Mouse (Mus musculus): Measurements from ENCODE around the gene H2-Ab1. TPM values are rescaled to one million over a fixed set of nuclear protein-coding genes. Genes with fewer than 3 reads are reported as not detected.

The H2-Ab1 gene
- polyA plus RNA-seq, 1 experiment: not detected

DNA sequence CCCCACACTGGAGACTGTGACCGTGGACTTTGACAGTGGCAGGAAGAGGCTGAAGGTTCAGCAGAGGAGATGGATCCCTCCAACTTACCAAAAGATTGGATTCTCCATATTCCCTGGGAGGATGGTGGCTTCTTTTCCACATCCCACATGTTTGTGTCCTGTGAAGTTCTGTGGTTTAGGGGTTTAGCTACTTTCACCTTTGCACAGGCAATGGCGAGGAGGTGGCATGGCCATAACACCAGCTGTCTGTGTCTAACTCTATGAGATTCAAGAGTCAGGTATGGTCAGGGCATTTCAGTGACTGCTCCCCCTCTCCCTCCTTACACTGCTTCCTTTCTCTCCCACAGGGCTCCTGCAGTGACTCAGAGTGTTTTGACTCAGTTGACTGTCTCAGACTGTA, 11.3 kb downstream of the H2-Ab1 start:
- TF ChIP-seq GATA1 (IDR thresholded peaks at IDR 0.05; ENCODE audit: low read length): no peak

DNA sequence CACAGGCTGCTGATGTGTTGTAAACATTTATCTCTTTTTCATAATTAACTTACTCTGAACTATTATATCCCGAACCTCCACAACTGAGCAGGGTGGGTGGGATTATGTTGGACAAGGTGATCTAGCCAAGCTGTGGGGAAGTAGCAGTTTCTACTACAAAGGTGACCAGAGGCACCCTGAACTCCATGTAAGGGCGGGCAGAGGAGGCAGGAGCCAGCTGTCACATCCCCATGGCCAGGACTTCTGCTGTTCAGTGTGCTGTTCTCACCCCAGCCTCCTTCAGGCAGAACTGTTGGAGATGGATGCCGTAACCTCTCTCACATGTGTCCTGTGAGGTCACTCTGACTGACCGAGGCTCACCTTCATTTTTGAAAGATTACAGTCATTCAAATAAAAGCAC, 12.3 kb downstream of the H2-Ab1 start:
- TF ChIP-seq GATA1 (IDR thresholded peaks at IDR 0.05; ENCODE audit: low read length): no peak

DNA sequence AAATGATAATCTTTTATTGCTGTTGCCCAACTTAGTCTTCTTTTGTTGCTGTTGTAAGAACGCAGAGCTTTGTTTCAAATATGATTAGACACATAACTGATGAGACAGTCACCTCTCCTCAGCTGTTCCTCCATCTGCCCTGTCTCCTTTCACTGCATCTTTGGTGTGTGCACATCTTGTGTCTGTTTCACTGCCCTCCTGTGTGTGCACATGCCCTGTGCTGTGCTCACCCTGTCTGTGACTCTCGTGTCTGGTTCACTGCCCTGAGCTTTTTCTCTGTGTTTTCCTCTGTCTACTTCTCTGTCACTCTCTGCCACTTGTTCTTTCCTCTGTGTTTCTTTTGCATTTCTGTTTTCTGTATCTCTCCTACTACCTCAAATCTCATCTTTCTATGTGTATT, 12.7 kb downstream of the H2-Ab1 start:
- TF ChIP-seq GATA1 (IDR thresholded peaks at IDR 0.05; ENCODE audit: low read length): no peak

DNA sequence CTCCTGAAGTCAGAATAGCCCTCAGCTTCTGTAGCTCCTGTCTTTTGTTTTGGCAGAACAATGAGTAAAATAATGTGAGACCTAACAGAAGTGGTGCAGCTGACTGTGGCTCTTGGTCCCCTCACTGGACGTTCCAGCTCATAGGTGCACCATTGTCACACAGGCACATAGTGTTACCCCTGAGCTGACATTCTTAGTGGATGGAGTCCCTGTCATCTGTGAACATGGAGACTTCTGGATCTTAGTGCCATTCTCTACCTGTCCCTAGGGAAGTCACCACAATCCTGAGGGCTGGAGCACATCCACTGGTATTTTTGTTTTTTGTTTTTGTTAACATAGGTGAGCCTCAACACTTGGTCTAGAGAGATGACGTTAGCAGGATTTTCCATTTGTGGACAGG, 13.5 kb downstream of the H2-Ab1 start:
- no peak for TF ChIP-seq GATA1 (IDR thresholded peaks at IDR 0.05; ENCODE audit: low read length)

DNA sequence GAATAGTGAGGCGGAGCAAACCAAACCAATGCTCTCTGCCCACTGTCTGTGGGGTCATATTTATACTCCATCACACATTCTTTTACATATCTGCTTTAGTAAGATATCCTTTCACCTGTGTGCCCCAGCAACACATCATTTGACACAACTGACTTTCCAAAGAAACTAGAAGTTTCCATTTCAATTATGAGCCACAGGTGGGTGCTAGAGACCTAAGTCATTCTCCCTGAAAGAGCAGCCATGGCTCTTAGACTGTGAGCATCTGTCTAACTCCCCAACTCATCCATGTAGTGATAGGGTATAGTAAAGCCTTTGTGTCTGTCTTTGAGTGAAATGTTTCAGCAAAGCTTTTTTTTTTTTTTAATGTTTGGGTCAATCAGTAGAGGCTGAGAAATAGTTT, 14.6 kb downstream of the H2-Ab1 start:
- TF ChIP-seq GATA1 (IDR thresholded peaks at IDR 0.05; ENCODE audit: low read length): no peak

DNA sequence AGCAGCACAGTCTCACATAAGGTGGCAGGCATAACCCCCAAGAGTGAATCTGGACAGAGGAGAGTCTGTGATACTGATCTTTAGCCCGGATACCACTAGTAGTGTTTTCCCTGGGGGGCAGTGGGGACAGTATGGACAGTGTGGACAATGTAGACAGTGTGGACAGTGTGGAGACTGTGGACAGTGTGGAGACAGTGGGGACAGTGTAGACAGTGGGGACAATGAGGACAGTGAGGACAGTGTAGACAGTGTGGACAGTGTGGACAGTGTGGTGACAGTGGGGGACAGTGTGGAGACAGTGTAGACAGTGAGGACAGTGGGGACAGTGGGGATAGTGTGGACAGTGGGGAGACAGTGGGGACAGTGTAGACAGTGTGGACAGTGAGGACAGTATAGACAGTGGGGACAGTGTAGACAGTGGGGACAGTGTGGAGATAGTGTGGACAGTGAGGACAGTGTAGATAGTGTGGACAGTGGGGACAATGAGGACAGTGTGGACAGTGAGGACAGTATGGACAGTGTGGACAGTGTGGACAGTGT, 23.1 kb downstream of the H2-Ab1 start:
- TF ChIP-seq GATA1 (IDR thresholded peaks at IDR 0.05; ENCODE audit: low read length): no peak

DNA sequence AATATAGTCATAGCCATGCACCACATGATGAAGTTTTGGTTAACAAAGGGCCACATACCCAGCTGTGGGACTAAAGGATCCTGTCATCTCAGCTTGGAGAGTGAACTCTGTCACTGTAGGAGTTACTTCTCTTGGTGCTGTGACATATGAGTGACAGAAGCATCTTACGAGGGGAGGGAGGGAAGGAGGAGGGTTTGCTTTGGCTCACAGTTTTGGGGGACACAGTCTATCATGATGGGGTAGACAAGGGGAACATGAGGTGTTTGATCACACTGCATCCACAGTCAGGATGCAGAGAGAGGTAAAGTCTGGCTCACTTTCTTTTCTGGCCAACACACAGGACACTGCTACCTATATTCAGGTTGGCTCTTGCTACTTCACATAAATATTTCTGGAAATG, 24.3 kb downstream of the H2-Ab1 start:
- no peak for TF ChIP-seq GATA1 (IDR thresholded peaks at IDR 0.05; ENCODE audit: low read length)

GRCm38 (mm10) chr17:34285371-34285770, 27.9 kb downstream of the H2-Ab1 start:
- TF ChIP-seq GATA1 (IDR thresholded peaks at IDR 0.05; ENCODE audit: low read length): no peak

DNA sequence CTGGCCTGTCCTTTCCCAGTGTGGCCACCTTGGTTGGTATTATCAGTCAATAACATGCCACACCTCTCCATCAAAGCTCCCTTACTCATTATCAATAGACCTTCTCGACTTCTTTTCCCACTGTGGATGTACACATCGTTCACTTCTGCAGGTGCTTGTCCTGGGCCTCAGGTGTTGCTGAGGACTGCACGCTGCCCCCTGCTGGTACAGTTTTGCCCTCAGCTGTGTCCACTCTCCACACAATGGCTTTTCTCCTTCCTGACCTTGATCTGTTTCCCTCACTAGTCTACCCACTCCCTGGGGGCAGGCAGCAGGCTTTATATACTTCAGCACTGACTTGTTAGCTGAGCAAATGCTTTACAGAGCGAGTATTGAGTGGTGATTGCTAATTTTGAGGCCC, 28.4 kb downstream of the H2-Ab1 start:
- no peak for TF ChIP-seq GATA1 (IDR thresholded peaks at IDR 0.05; ENCODE audit: low read length)

DNA sequence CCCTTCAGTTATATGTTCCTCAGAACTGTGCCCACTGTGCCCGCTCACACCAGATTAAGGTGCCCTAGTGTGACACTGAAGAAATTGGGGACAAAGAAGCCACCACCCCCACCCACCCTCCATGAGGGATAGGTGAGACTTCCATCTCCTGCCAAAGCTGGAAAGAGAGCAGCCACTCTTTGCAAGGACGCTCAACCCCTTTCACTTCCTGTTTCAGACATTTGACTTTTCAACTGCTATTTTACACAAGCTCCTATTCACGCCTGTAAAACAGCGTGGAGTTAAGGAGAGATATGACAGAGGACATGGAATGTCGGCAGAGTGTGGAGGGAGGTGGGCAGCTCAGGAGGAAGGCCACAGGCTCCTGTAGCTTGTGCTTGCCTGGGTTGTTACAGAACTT, 29.0 kb downstream of the H2-Ab1 start:
- no peak for TF ChIP-seq GATA1 (IDR thresholded peaks at IDR 0.05; ENCODE audit: low read length)

DNA sequence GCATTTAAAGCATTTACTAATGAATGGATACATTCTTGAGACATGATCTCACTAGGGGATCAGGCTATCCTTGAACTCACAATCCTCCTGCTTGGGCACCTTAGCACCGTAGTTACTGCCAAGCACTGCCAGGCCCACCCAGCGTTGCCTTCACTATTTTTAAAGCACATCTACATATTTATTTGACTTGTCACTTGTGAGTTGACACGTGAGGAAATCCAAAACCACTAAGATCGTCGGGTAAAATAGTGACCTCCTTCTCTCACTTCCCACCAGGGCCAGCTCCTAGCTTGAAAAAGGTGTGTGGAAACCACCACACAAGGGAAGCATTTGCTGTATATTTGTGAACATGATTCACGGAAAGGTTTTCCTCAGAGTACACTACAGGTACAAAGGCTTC, 29.5 kb downstream of the H2-Ab1 start:
- no peak for TF ChIP-seq GATA1 (IDR thresholded peaks at IDR 0.05; ENCODE audit: low read length)

DNA sequence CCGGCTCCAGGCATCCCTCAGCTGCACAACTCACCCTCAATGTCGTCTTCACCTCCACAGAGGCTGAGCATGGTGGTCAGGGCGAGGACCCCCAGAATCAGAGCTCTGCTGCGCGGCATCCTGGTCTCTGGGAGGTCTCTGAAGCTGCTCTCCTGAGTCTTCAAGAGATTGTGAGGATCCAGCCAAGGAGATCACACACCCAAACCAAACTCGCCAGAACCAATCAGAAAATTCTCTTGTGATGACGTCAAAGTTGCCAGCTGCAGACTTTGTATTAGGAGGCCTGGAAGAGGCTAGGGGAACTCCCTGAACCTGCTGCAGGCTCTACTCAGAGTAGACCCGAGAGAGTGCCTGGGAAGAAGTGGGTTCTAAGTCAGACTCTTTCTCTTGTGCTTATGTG, 30.2 kb downstream of the H2-Ab1 start, which contains the start of gene H2-Aa:
TSS of gene H2-Aa (minus strand) at position 176 of the 400 bp plus-strand sequence.
- no peak for TF ChIP-seq GATA1 (IDR thresholded peaks at IDR 0.05; ENCODE audit: low read length)

DNA sequence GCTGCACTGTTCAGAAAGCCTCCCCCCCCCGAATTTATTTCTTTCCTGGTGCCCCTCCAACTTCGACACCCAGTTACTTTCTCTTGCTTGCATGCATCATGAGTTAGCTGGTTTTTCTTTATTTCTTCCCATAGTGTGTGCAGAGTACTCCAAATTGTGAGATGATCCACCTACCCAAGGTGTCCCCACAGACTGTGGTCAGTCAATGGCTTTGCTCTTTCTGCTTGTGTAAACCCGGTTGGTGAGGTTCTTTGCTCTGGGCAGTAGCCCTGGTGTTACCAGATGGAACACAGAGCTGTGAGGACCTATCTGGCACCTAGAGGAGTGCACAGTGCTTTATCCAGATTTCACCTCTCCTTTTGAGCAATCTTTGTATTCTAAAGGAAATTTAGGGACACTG, 30.6 kb downstream of the H2-Ab1 start:
- TF ChIP-seq GATA1 (IDR thresholded peaks at IDR 0.05; ENCODE audit: low read length): no peak

- no peak for TF ChIP-seq GATA1 (IDR thresholded peaks at IDR 0.05; ENCODE audit: low read length)
Measured at GRCm38 (mm10) chr17:34291609-34292008, 34.1 kb downstream of the H2-Ab1 start.

GRCm38 (mm10) chr17:34292570-34292969, 35.1 kb downstream of the H2-Ab1 start:
- TF ChIP-seq GATA1 (IDR thresholded peaks at IDR 0.05; ENCODE audit: low read length): no peak

DNA sequence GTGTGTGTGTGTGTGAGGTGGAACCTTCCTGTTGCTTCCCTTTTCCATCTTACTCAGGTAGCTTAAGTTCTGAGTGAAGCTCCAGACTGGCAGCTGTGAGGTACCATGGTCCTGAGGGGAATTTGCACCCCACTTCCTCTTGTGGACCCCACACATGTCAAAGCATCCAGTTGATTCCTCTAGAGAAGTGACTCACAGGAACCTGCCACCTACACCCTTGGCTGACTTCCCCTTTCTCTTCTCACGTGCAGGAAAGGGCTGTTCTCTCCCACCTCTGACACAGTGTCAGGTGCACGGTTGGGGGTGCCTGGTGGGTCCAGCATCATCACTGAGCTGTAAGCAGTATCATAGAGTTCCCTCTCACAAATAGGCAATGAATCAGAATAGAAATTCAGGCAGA, 36.0 kb downstream of the H2-Ab1 start:
- TF ChIP-seq GATA1 (IDR thresholded peaks at IDR 0.05; ENCODE audit: low read length): no peak

DNA sequence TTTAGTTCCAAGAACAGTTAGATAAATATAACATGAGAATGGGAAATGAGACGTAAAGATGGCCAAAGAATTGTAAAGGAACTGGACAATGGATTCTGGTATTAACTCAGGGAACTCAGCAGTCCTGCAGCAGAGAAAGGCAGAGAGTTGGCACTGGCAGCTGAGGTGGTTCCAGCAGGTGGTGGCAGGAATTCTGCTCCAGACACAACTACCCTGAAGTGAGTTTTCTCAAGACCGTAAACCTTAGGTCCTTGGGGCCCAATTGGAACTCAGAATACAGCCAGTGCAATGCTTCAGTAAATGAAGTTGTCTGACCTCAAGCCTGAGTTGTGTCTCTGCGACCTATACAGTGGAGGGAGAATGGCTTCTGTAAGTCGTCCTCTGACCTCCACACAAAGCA, 36.8 kb downstream of the H2-Ab1 start:
- no peak for TF ChIP-seq GATA1 (IDR thresholded peaks at IDR 0.05; ENCODE audit: low read length)

GRCm38 (mm10) chr17:34295307-34295706, 37.8 kb downstream of the H2-Ab1 start:
- TF ChIP-seq GATA1 (IDR thresholded peaks at IDR 0.05; ENCODE audit: low read length): no peak

Data from G1E-ER4 (cell line).